Mouse (Mus musculus) cerebellum, adult 9-11 months (tissue): Measurements from ENCODE around the gene Hdhd5.

Experiments used
- DNase-seq: peaks from one replicate; pipeline ENCODE4 v3.0.0; 2022

Hdhd5 gene

GRCm38 (mm10) chr6:120531020-120531965, at the start of gene Hdhd5:
Hdhd5 (minus strand) TSS chr6:120531319.
- DNase-seq = peak; percentile 93

- DNase-seq = peak; percentile 48
These were observed 49.5 kb upstream of the Hdhd5 start for GRCm38 (mm10) chr6:120580713-120581015.

- peak; percentile 75 for DNase-seq
These were observed 49.0 kb upstream of the Hdhd5 start for GRCm38 (mm10) chr6:120579831-120580712.

GRCm38 (mm10) chr6:120579110-120579830, 48.2 kb upstream of the Hdhd5 start:
- DNase-seq = peak; percentile 47

- peak; percentile 13 for DNase-seq
These were observed 47.4 kb upstream of the Hdhd5 start for GRCm38 (mm10) chr6:120578471-120578870.

GRCm38 (mm10) chr6:120572372-120572771, 41.3 kb upstream of the Hdhd5 start:
- no peak for DNase-seq

- DNase-seq = no peak
These were observed 37.1 kb upstream of the Hdhd5 start for GRCm38 (mm10) chr6:120568257-120568656.

- no peak for DNase-seq
These were observed 36.1 kb upstream of the Hdhd5 start for GRCm38 (mm10) chr6:120566911-120567909.

GRCm38 (mm10) chr6:120556641-120557040, 25.5 kb upstream of the Hdhd5 start:
- no peak for DNase-seq

GRCm38 (mm10) chr6:120555983-120556567, 25.0 kb upstream of the Hdhd5 start:
- no peak for DNase-seq

GRCm38 (mm10) chr6:120555152-120555551, 24.0 kb upstream of the Hdhd5 start:
- no peak for DNase-seq

GRCm38 (mm10) chr6:120550173-120550572, 19.1 kb upstream of the Hdhd5 start:
- no peak for DNase-seq

- no peak for DNase-seq
These were observed 17.5 kb upstream of the Hdhd5 start for GRCm38 (mm10) chr6:120548581-120548980.

GRCm38 (mm10) chr6:120546973-120547372, 15.9 kb upstream of the Hdhd5 start:
- DNase-seq = no peak

- no peak for DNase-seq
These were observed 15.2 kb upstream of the Hdhd5 start for GRCm38 (mm10) chr6:120546292-120546691.

- DNase-seq = no peak
These were observed 10.9 kb upstream of the Hdhd5 start for GRCm38 (mm10) chr6:120542061-120542460.

- no peak for DNase-seq
These were observed 10.3 kb upstream of the Hdhd5 start for GRCm38 (mm10) chr6:120541386-120541785.

GRCm38 (mm10) chr6:120539781-120540231, 8.7 kb upstream of the Hdhd5 start:
- no peak for DNase-seq

GRCm38 (mm10) chr6:120539132-120539759, 8.1 kb upstream of the Hdhd5 start:
- peak; percentile 82 for DNase-seq

GRCm38 (mm10) chr6:120536337-120536736, 5.2 kb upstream of the Hdhd5 start:
- no peak for DNase-seq

GRCm38 (mm10) chr6:120532594-120532993, 1.5 kb upstream of the Hdhd5 start:
- DNase-seq = no peak
